Mouse (Mus musculus): ENCODE data around the gene Ldb2. TPM values are rescaled to one million over a fixed set of nuclear protein-coding genes. Genes with fewer than 3 reads are reported as not detected.

The Ldb2 gene
- total and polyA plus RNA-seq, 3 experiments, result not detected

- H3K27ac ChIP-seq (ENCODE audit: control insufficient read depth, low read depth, low read length), result no peak overlapping the region
- H3K79me2 ChIP-seq (ENCODE audit: control insufficient read depth, insufficient read depth, low read length, poor library complexity), result no peaks in the 10 kb centered on the region
- no peak overlapping the region for H3K9ac ChIP-seq (ENCODE audit: control insufficient read depth, low read depth, low read length, poor library complexity, severe bottlenecking)
- TF ChIP-seq ZMIZ1 (IDR thresholded peaks at IDR 0.05; ENCODE audit: low read depth, low read length), result no peak
- TF ChIP-seq SMC3 (IDR thresholded peaks at IDR 0.05; ENCODE audit: low read depth, low read length), result no peak
- no peak for TF ChIP-seq GABPA (IDR thresholded peaks at IDR 0.05; ENCODE audit: low read depth, low read length)
- no peak for TF ChIP-seq NELFE (IDR thresholded peaks at IDR 0.05; ENCODE audit: low read depth, low read length)
- TF ChIP-seq SIN3A (IDR thresholded peaks at IDR 0.05; ENCODE audit: low read length), result no peak
- no peak for TF ChIP-seq MYB (IDR thresholded peaks at IDR 0.05; ENCODE audit: low read depth, low read length)
- no peak for TF ChIP-seq BHLHE40 (IDR thresholded peaks at IDR 0.05; ENCODE audit: borderline replicate concordance, low read depth, low read length)
- TF ChIP-seq ETS1 (IDR thresholded peaks at IDR 0.05; ENCODE audit: low read depth, low read length), result no peak
- no peak for TF ChIP-seq MXI1 (IDR thresholded peaks at IDR 0.05; ENCODE audit: low read depth, low read length)
- no peak for TF ChIP-seq MAX (IDR thresholded peaks at IDR 0.05; ENCODE audit: low read length)
- TF ChIP-seq ZNF384 (IDR thresholded peaks at IDR 0.05; ENCODE audit: low read depth, low read length), result no peak
- TF ChIP-seq RAD21 (IDR thresholded peaks at IDR 0.05; ENCODE audit: low read depth, low read length), result no peak
- TF ChIP-seq JUND (IDR thresholded peaks at IDR 0.05; ENCODE audit: low read depth, low read length), result no peak
- TF ChIP-seq TBP (IDR thresholded peaks at IDR 0.05; ENCODE audit: low read depth, low read length), result no peak
- TF ChIP-seq ZKSCAN1 (IDR thresholded peaks at IDR 0.05; ENCODE audit: low read depth, low read length), result no peak
- TF ChIP-seq HCFC1 (IDR thresholded peaks at IDR 0.05; ENCODE audit: low read depth, low read length), result no peak
- TF ChIP-seq CHD2 (IDR thresholded peaks at IDR 0.05; ENCODE audit: low read length), result no peak
- TF ChIP-seq GATA1 (IDR thresholded peaks at IDR 0.05; ENCODE audit: low read depth, low read length), result no peak
- no peak for TF ChIP-seq ZC3H11A (IDR thresholded peaks at IDR 0.05; ENCODE audit: low read depth, low read length)
- TF ChIP-seq POLR2AphosphoS2 (IDR thresholded peaks at IDR 0.05; ENCODE audit: low read length), result no peak
- no peaks in the 10 kb centered on the region for H3K4me1 ChIP-seq (ENCODE audit: control insufficient read depth in 1 of 2, insufficient read depth in 2 of 2, low read length in 2 of 2)
- H3K27me3 ChIP-seq (ENCODE audit: control insufficient read depth in 1 of 2, insufficient read depth in 2 of 2, low read length in 2 of 2), result no peaks in the 10 kb centered on the region
- H3K9me3 ChIP-seq (replicated peaks; ENCODE audit: insufficient read depth, low read length), result no peaks in the 10 kb centered on the region
- no peak overlapping the region for H3K4me3 ChIP-seq (ENCODE audit: control insufficient read depth in 1 of 2, insufficient read depth in 1 of 2, low read depth in 2 of 2, low read length in 2 of 2)
- no peak for DNase-seq (ENCODE audit: low read depth, low spot score)
- H3K36me3 ChIP-seq (ENCODE audit: control insufficient read depth in 1 of 2, insufficient read depth in 2 of 2, low read length in 2 of 2), result no peaks in the 10 kb centered on the region
Measured at GRCm38 (mm10) chr5:44505221-44505620, 294.3 kb downstream of the Ldb2 start.

DNA sequence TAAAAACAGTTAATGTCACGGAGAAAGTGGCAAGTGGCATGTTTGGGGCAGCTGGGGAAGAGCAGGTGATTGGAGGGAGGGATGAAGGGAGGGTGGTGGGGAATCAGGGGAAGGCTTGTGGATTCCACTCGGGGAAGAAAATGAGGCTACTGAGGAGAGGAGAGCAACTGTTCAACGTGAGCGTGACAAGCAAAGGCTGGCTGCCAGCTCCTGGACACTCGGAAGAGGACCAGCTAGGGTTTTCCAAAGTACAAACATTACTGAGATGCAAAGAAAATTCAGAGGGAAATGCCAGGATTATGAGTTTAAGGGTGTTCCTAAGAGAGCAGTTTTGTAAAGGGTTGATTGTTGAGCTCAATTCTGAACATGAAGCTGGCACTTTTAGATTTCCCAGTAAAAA lies 294.7 kb downstream of the Ldb2 start:
- H3K27me3 ChIP-seq (ENCODE audit: control insufficient read depth in 1 of 2, insufficient read depth in 2 of 2, low read length in 2 of 2), result no peaks in the 10 kb centered on the region
- H3K79me2 ChIP-seq (ENCODE audit: control insufficient read depth, insufficient read depth, low read length, poor library complexity), result no peaks in the 10 kb centered on the region
- TF ChIP-seq CHD2 (IDR thresholded peaks at IDR 0.05; ENCODE audit: low read length) (no peak), RCOR1 (IDR thresholded peaks at IDR 0.05; ENCODE audit: low read depth, low read length) (no peak), ELF1 (IDR thresholded peaks at IDR 0.05; ENCODE audit: low read depth, low read length) (no peak), BHLHE40 (IDR thresholded peaks at IDR 0.05; ENCODE audit: borderline replicate concordance, low read depth, low read length) (no peak), SMC3 (IDR thresholded peaks at IDR 0.05; ENCODE audit: low read depth, low read length) (no peak), USF2 (IDR thresholded peaks at IDR 0.05; ENCODE audit: borderline replicate concordance in 1 of 2, insufficient read depth in 1 of 2, low read depth in 1 of 2, low read length in 2 of 2) (no peak), POLR2AphosphoS2 (IDR thresholded peaks at IDR 0.05; ENCODE audit: low read length) (no peak), CHD1 (IDR thresholded peaks at IDR 0.05; ENCODE audit: low read depth, low read length) (no peak), KAT2A (conservative IDR thresholded peaks at IDR 0.05; ENCODE audit: low read depth, low read length) (no peak), MAX (IDR thresholded peaks at IDR 0.05; ENCODE audit: low read length) (no peak)
- H3K4me3 ChIP-seq (ENCODE audit: control insufficient read depth in 1 of 2, insufficient read depth in 1 of 2, low read depth in 2 of 2, low read length in 2 of 2), result no peak overlapping the region
- H3K27ac ChIP-seq (ENCODE audit: control insufficient read depth, low read depth, low read length), result no peak overlapping the region
- no peaks in the 10 kb centered on the region for H3K9me3 ChIP-seq (replicated peaks; ENCODE audit: insufficient read depth, low read length)
- DNase-seq (ENCODE audit: low read depth, low spot score), result no peak
- H3K36me3 ChIP-seq (ENCODE audit: control insufficient read depth in 1 of 2, insufficient read depth in 2 of 2, low read length in 2 of 2), result no peaks in the 10 kb centered on the region
- no peaks in the 10 kb centered on the region for H3K4me1 ChIP-seq (ENCODE audit: control insufficient read depth in 1 of 2, insufficient read depth in 2 of 2, low read length in 2 of 2)
- H3K9ac ChIP-seq (ENCODE audit: control insufficient read depth, low read depth, low read length, poor library complexity, severe bottlenecking), result no peak overlapping the region
